Mouse (Mus musculus): ENCODE data around the gene Usp22.
A peak's percentile ranks its signal among the peaks of the same experiment; 100 is the strongest.

- TF ChIP-seq POLR2A (IDR thresholded peaks at IDR 0.05; ENCODE audit: low read depth, low read length) (no peak), CTCF (conservative IDR thresholded peaks at IDR 0.05; ENCODE audit: insufficient read depth, insufficient read length, low read depth, low read length) (peak; percentile 99)
Measured at GRCm38 (mm10) chr11:61104241-61104901, 70.5 kb downstream of the Usp22 start.
